Comparison of ENCODE assay signal across 31 mouse cellular contexts in genomic region chr4:149327281-149327680, GRCm38 (mm10). TPM values are rescaled to one million over a fixed set of nuclear protein-coding genes. Genes with fewer than 3 reads are reported as not detected.
DNase-seq lines count a peak whose midpoint lies in the region; ATAC-seq and TF ChIP-seq lines count a peak whose summit lies in the region.
"Had no signal": no experiment of that assay in that cellular context is flagged by ENCODE, and none has a peak within 500 bp of the region (broad histone marks: within the 10 kb centered on the region; RNA-seq: fewer than 3 reads in every experiment).

No protein-coding gene starts in this region.

- no peaks in the 10 kb centered on the region for H3K27me3 ChIP-seq in heart, embryonic 13.5 days (replicated peaks)
- H3K27me3 ChIP-seq in midbrain, embryonic 13.5 days, result no peaks in the 10 kb centered on the region
- H3K27me3 ChIP-seq in midbrain, embryonic 10.5 days (ENCODE audit: low read depth, poor library complexity, severe bottlenecking), result no peaks in the 10 kb centered on the region
- H3K27me3 ChIP-seq in lung, embryonic 14.5 days (ENCODE audit: insufficient read depth, low read length), result no peaks in the 10 kb centered on the region
- H3K27me3 ChIP-seq: CH12.LX; embryonic facial prominence, embryonic 15.5 days; liver, embryonic 15.5 days; midbrain, embryonic 15.5 days; Patski; stomach, embryonic 15.5 days had no signal

- intact Hi-C loops in heart, postnatal 25 days (cut with DNase I), result no loop called here
- intact Hi-C loops in gastrocnemius, postnatal 36 days (cut with DNase I), result no loop called here

- peak overlapping the region; percentile 34; the same call in 1 of the 2 replicates for H3K27ac ChIP-seq in heart, embryonic 13.5 days (replicated peaks)
- peak overlapping the region; percentile 6; the same call in 1 of the 2 replicates for H3K27ac ChIP-seq in midbrain, embryonic 13.5 days
- H3K27ac ChIP-seq in midbrain, embryonic 10.5 days (replicated peaks), result no peak overlapping the region
- no peak overlapping the region for H3K27ac ChIP-seq in lung, embryonic 14.5 days (ENCODE audit: low read depth)
- H3K27ac ChIP-seq: embryonic facial prominence, embryonic 15.5 days; hindbrain, embryonic 14.5 days; kidney, postnatal 0 days; liver, embryonic 15.5 days; midbrain, embryonic 15.5 days; stomach, embryonic 15.5 days had no signal

- WGBS in heart, embryonic 13.5 days, result 44% methylated on average over 7 of the region's 7 CpGs
- WGBS in midbrain, embryonic 13.5 days, result 86% methylated on average over 7 of the region's 7 CpGs
- WGBS in midbrain, embryonic 10.5 days, result 94% methylated on average over 7 of the region's 7 CpGs
- WGBS in lung, embryonic 14.5 days, result 78% methylated on average over 7 of the region's 7 CpGs

- no peaks in the 10 kb centered on the region for H3K9me3 ChIP-seq in heart, embryonic 13.5 days
- H3K9me3 ChIP-seq in midbrain, embryonic 13.5 days, result no peaks in the 10 kb centered on the region
- no peaks in the 10 kb centered on the region for H3K9me3 ChIP-seq in midbrain, embryonic 10.5 days (replicated peaks)
- no peaks in the 10 kb centered on the region for H3K9me3 ChIP-seq in lung, embryonic 14.5 days (ENCODE audit: low read depth, low read length)
- H3K9me3 ChIP-seq: G1E; liver, embryonic 15.5 days; midbrain, embryonic 15.5 days; stomach, embryonic 15.5 days had no signal

- TF ChIP-seq CTCF in lung, embryonic 14.5 days (IDR thresholded peaks at IDR 0.05; ENCODE audit: low read depth), result no peak

- no peak overlapping the region; the same call in 1 of the 2 replicates for H3K9ac ChIP-seq in heart, embryonic 13.5 days
- H3K9ac ChIP-seq in midbrain, embryonic 13.5 days (replicated peaks), result no peak overlapping the region
- no peak overlapping the region for H3K9ac ChIP-seq in lung, embryonic 14.5 days
- H3K9ac ChIP-seq: embryonic facial prominence, embryonic 15.5 days; hindbrain, embryonic 14.5 days; liver, embryonic 15.5 days; midbrain, embryonic 15.5 days; stomach, embryonic 15.5 days had no signal

- H3K4me1 ChIP-seq in heart, embryonic 13.5 days, result peaks cover 46% of the 10 kb centered on the region
- 0 out of 2 replicates have a peak, but pooled peaks cover 2% of the 10 kb centered on the region for H3K4me1 ChIP-seq in midbrain, embryonic 13.5 days (replicated peaks)
- peaks cover 4% of the 10 kb centered on the region; the same call in 1 of the 2 replicates for H3K4me1 ChIP-seq in midbrain, embryonic 10.5 days
- H3K4me1 ChIP-seq in lung, embryonic 14.5 days (ENCODE audit: insufficient read depth), result no peaks in the 10 kb centered on the region
- H3K4me1 ChIP-seq: embryonic facial prominence, embryonic 15.5 days; liver, embryonic 15.5 days; midbrain, embryonic 15.5 days; stomach, embryonic 15.5 days had no signal

- no peak for DNase-seq in heart, postnatal 25 days (ENCODE audit: low spot score)
- no peak for DNase-seq in midbrain, embryonic 10.5 days (ENCODE audit: low spot score)
- DNase-seq in lung, embryonic 14.5 days, result peak; percentile 51
- DNase-seq in lung, postnatal 25 days (ENCODE audit: low spot score), result peak; percentile 58
- DNase-seq in gastrocnemius, postnatal 36 days, result no peak
- DNase-seq: adrenal gland, postnatal 36 days; B cell, adult 2 months; cerebellum, adult 11 months; cerebellum, adult 9-11 months; heart, postnatal 4 days; kidney, adult 18-20 months; layer of hippocampus, adult 9-11 months; left cerebral cortex, postnatal 4 days; liver; right cerebral cortex, adult 18-20 months; right cerebral cortex, postnatal 4 days; thymus, adult 18-20 months; thymus, postnatal 36 days had no signal

- no peak overlapping the region for H3K4me3 ChIP-seq in heart, embryonic 13.5 days
- H3K4me3 ChIP-seq in midbrain, embryonic 13.5 days (replicated peaks), result no peak overlapping the region
- no peak overlapping the region for H3K4me3 ChIP-seq in midbrain, embryonic 10.5 days
- H3K4me3 ChIP-seq in lung, embryonic 14.5 days (ENCODE audit: low read depth, low read length), result no peak overlapping the region
- H3K4me3 ChIP-seq: embryonic facial prominence, embryonic 15.5 days; liver, embryonic 15.5 days; midbrain, embryonic 15.5 days; myocyte; stomach, embryonic 15.5 days had no signal

- peak overlapping the region; percentile 2; the same call in 1 of the 2 replicates for H3K4me2 ChIP-seq in heart, embryonic 13.5 days
- no peak overlapping the region for H3K4me2 ChIP-seq in midbrain, embryonic 13.5 days (replicated peaks)
- no peak overlapping the region for H3K4me2 ChIP-seq in lung, embryonic 14.5 days
- H3K4me2 ChIP-seq: embryonic facial prominence, embryonic 15.5 days; hindbrain, embryonic 14.5 days; liver, embryonic 15.5 days; midbrain, embryonic 15.5 days; stomach, embryonic 15.5 days had no signal

- peaks cover 55% of the 10 kb centered on the region for H3K36me3 ChIP-seq in heart, embryonic 13.5 days
- H3K36me3 ChIP-seq in midbrain, embryonic 13.5 days, result peaks cover 50% of the 10 kb centered on the region
- peaks cover 57% of the 10 kb centered on the region for H3K36me3 ChIP-seq in midbrain, embryonic 10.5 days
- peaks cover 46% of the 10 kb centered on the region for H3K36me3 ChIP-seq in lung, embryonic 14.5 days (ENCODE audit: insufficient read depth)

- no peak for ATAC-seq in heart, embryonic 13.5 days (ENCODE audit: extremely low read depth, insufficient number of reproducible peaks, low FRiP score, low TSS enrichment)
- ATAC-seq in midbrain, embryonic 13.5 days, result no peak
- peak; percentile 47; the same call in 1 of the 2 replicates for ATAC-seq in lung, embryonic 14.5 days (ENCODE audit: insufficient read depth)
- ATAC-seq: inflammation-experienced regulatory T-cells, adult 6 months; midbrain, embryonic 15.5 days; Patski had no signal

RNA-seq across cellular contexts. Expression of gene Kif1b, which starts 19.8 kb away (rescaled TPM):
- 37.8 and 39.9 TPM in 2 replicates for polyA plus RNA-seq in heart, embryonic 13.5 days (2015; fragmentation: Nextera tagmentation; extraction: Ambion mirVana)
- 100 to 1,000 TPM; 149 to 151 TPM for total RNA-seq in heart, postnatal 25 days (2021)
- 160 and 164 TPM in 2 replicates for polyA plus RNA-seq in midbrain, embryonic 13.5 days (2015; fragmentation: Nextera tagmentation; extraction: Ambion mirVana)
- polyA plus RNA-seq in midbrain, embryonic 10.5 days (2016; fragmentation: Nextera tagmentation; extraction: Ambion mirVana), result 63.4 and 82.4 TPM in 2 replicates
- polyA plus RNA-seq in lung, embryonic 14.5 days (2014; fragmentation: Nextera tagmentation; extraction: Ambion mirVana), result 38.9 and 39.7 TPM in 2 replicates
- total RNA-seq in gastrocnemius, postnatal 36 days (2021), result 100 to 1,000 TPM; 259 to 283 TPM

Comparison
In these comparisons a context has a peak if more than half of its experiments do, and no peak if none do; other contexts are left out.
1. H3K27ac ChIP-seq: peak in heart, embryonic 13.5 days (single experiment) and midbrain, embryonic 13.5 days (single experiment); none in midbrain, embryonic 10.5 days (single experiment) and lung, embryonic 14.5 days (single experiment).
2. DNase-seq: peak in lung, embryonic 14.5 days (single experiment) and lung, postnatal 25 days (single experiment); none in heart, postnatal 25 days (single experiment), midbrain, embryonic 10.5 days (single experiment) and gastrocnemius, postnatal 36 days (0 of 2).